Mouse (Mus musculus): ENCODE data around the gene Cdkn2c. TPM values are rescaled to one million over a fixed set of nuclear protein-coding genes. Genes with fewer than 3 reads are reported as not detected.

The Cdkn2c gene
- polyA plus RNA-seq, 1 experiment from 2014 or later, result 4.1 TPM

- WGBS, result 2% methylated on average over 5 of the region's 5 CpGs
- Histone ChIP-seq H3K9ac (ENCODE audit: low read length) (no peak overlapping the region), H3K36me3 (ENCODE audit: control insufficient read depth, insufficient read depth, low read length) (no peaks in the 10 kb centered on the region), H3K27me3 (ENCODE audit: control insufficient read depth, insufficient read depth, low read length) (peaks cover 79% of the 10 kb centered on the region), H3K4me1 (ENCODE audit: control insufficient read depth, insufficient read depth, low read length) (peaks cover 6% of the 10 kb centered on the region; the same call in 1 of the 2 replicates), H3K9me3 (ENCODE audit: control insufficient read depth, low read length) (no peaks in the 10 kb centered on the region), H3K4me2 (ENCODE audit: low read depth) (no peak overlapping the region), H3K27ac (ENCODE audit: low read depth, low read length) (no peak overlapping the region), H3K4me3 (ENCODE audit: low read depth, low read length) (no peak overlapping the region)
- no peak for DNase-seq (ENCODE audit: low spot score)
- ATAC-seq (ENCODE audit: insufficient read depth, low FRiP score, low TSS enrichment), result no peak
Measured at GRCm38 (mm10) chr4:109661183-109661582, 5.8 kb downstream of the Cdkn2c start.

- Histone ChIP-seq H3K27ac (ENCODE audit: low read depth, low read length) (no peak overlapping the region), H3K4me1 (ENCODE audit: control insufficient read depth, insufficient read depth, low read length) (peaks cover 6% of the 10 kb centered on the region; the same call in 1 of the 2 replicates), H3K9ac (ENCODE audit: low read length) (no peak overlapping the region), H3K27me3 (ENCODE audit: control insufficient read depth, insufficient read depth, low read length) (peaks cover 78% of the 10 kb centered on the region), H3K4me2 (ENCODE audit: low read depth) (no peak overlapping the region), H3K4me3 (ENCODE audit: low read depth, low read length) (no peak overlapping the region), H3K36me3 (ENCODE audit: control insufficient read depth, insufficient read depth, low read length) (no peaks in the 10 kb centered on the region), H3K9me3 (ENCODE audit: control insufficient read depth, low read length) (no peaks in the 10 kb centered on the region)
- no peak for DNase-seq (ENCODE audit: low spot score)
- WGBS, result 3% methylated on average over 3 of the region's 3 CpGs
- ATAC-seq (ENCODE audit: insufficient read depth, low FRiP score, low TSS enrichment), result no peak
Measured at GRCm38 (mm10) chr4:109660568-109660967, 6.4 kb downstream of the Cdkn2c start.

GRCm38 (mm10) chr4:109659571-109659970 lies 7.4 kb downstream of the Cdkn2c start:
- no peaks in the 10 kb centered on the region for H3K36me3 ChIP-seq (ENCODE audit: control insufficient read depth, insufficient read depth, low read length)
- H3K4me3 ChIP-seq (ENCODE audit: low read depth, low read length), result no peak overlapping the region
- H3K9ac ChIP-seq (ENCODE audit: low read length), result no peak overlapping the region
- H3K4me2 ChIP-seq (ENCODE audit: low read depth), result no peak overlapping the region
- 8% methylated on average over 2 of the region's 2 CpGs for WGBS
- no peak for DNase-seq (ENCODE audit: low spot score)
- H3K27me3 ChIP-seq (ENCODE audit: control insufficient read depth, insufficient read depth, low read length), result peaks cover 78% of the 10 kb centered on the region
- no peak for ATAC-seq (ENCODE audit: insufficient read depth, low FRiP score, low TSS enrichment)
- peaks cover 6% of the 10 kb centered on the region; the same call in 1 of the 2 replicates for H3K4me1 ChIP-seq (ENCODE audit: control insufficient read depth, insufficient read depth, low read length)
- no peaks in the 10 kb centered on the region for H3K9me3 ChIP-seq (ENCODE audit: control insufficient read depth, low read length)
- H3K27ac ChIP-seq (ENCODE audit: low read depth, low read length), result no peak overlapping the region

GRCm38 (mm10) chr4:109658826-109659225 lies 8.2 kb downstream of the Cdkn2c start:
- Histone ChIP-seq H3K4me2 (ENCODE audit: low read depth) (no peak overlapping the region), H3K4me1 (ENCODE audit: control insufficient read depth, insufficient read depth, low read length) (peaks cover 6% of the 10 kb centered on the region; the same call in 1 of the 2 replicates), H3K27me3 (ENCODE audit: control insufficient read depth, insufficient read depth, low read length) (peaks cover 73% of the 10 kb centered on the region), H3K4me3 (ENCODE audit: low read depth, low read length) (no peak overlapping the region), H3K27ac (ENCODE audit: low read depth, low read length) (no peak overlapping the region), H3K36me3 (ENCODE audit: control insufficient read depth, insufficient read depth, low read length) (no peaks in the 10 kb centered on the region), H3K9ac (ENCODE audit: low read length) (no peak overlapping the region), H3K9me3 (ENCODE audit: control insufficient read depth, low read length) (no peaks in the 10 kb centered on the region)
- WGBS, result 1% methylated on average over 8 of the region's 8 CpGs
- DNase-seq (ENCODE audit: low spot score) (no peak), ATAC-seq (ENCODE audit: insufficient read depth, low FRiP score, low TSS enrichment) (no peak)

- DNase-seq (ENCODE audit: low spot score), result peak; percentile 40
- Histone ChIP-seq H3K9ac (ENCODE audit: low read length) (no peak overlapping the region), H3K4me1 (ENCODE audit: control insufficient read depth, insufficient read depth, low read length) (peaks cover 6% of the 10 kb centered on the region; the same call in 1 of the 2 replicates), H3K4me3 (ENCODE audit: low read depth, low read length) (no peak overlapping the region), H3K4me2 (ENCODE audit: low read depth) (no peak overlapping the region), H3K36me3 (ENCODE audit: control insufficient read depth, insufficient read depth, low read length) (no peaks in the 10 kb centered on the region), H3K27me3 (ENCODE audit: control insufficient read depth, insufficient read depth, low read length) (peaks cover 70% of the 10 kb centered on the region), H3K27ac (ENCODE audit: low read depth, low read length) (no peak overlapping the region), H3K9me3 (ENCODE audit: control insufficient read depth, low read length) (no peaks in the 10 kb centered on the region)
- WGBS, result 2% methylated on average over 20 of the region's 20 CpGs
- ATAC-seq (ENCODE audit: insufficient read depth, low FRiP score, low TSS enrichment), result no peak
Measured at GRCm38 (mm10) chr4:109657851-109658500, 9.0 kb downstream of the Cdkn2c start.

- Histone ChIP-seq H3K27ac (ENCODE audit: low read depth, low read length) (no peak overlapping the region), H3K4me1 (ENCODE audit: control insufficient read depth, insufficient read depth, low read length) (peaks cover 6% of the 10 kb centered on the region; the same call in 1 of the 2 replicates), H3K9me3 (ENCODE audit: control insufficient read depth, low read length) (no peaks in the 10 kb centered on the region), H3K9ac (ENCODE audit: low read length) (no peak overlapping the region), H3K4me2 (ENCODE audit: low read depth) (peak overlapping the region; percentile 29), H3K27me3 (ENCODE audit: control insufficient read depth, insufficient read depth, low read length) (peaks cover 67% of the 10 kb centered on the region), H3K4me3 (ENCODE audit: low read depth, low read length) (0 out of 2 replicates have a peak overlapping the region, but pooled peaks have one; percentile 13), H3K36me3 (ENCODE audit: control insufficient read depth, insufficient read depth, low read length) (no peaks in the 10 kb centered on the region)
- under 1% methylated on average over 53 of the region's 53 CpGs for WGBS
- ATAC-seq (ENCODE audit: insufficient read depth, low FRiP score, low TSS enrichment) (peak; percentile 64), DNase-seq (ENCODE audit: low spot score) (peak; percentile 58)
Measured at GRCm38 (mm10) chr4:109657021-109657850, 9.8 kb downstream of the Cdkn2c start.

- 6% methylated on average over 4 of the region's 4 CpGs for WGBS
Measured at GRCm38 (mm10) chr4:109656301-109656700, 10.7 kb downstream of the Cdkn2c start.

GRCm38 (mm10) chr4:109655738-109656137 lies 11.3 kb downstream of the Cdkn2c start:
- ATAC-seq (ENCODE audit: insufficient read depth, low FRiP score, low TSS enrichment), result no peak
- Histone ChIP-seq H3K27me3 (ENCODE audit: control insufficient read depth, insufficient read depth, low read length) (peaks cover 59% of the 10 kb centered on the region), H3K4me1 (ENCODE audit: control insufficient read depth, insufficient read depth, low read length) (peaks cover 6% of the 10 kb centered on the region; the same call in 1 of the 2 replicates), H3K4me3 (ENCODE audit: low read depth, low read length) (no peak overlapping the region), H3K4me2 (ENCODE audit: low read depth) (no peak overlapping the region), H3K36me3 (ENCODE audit: control insufficient read depth, insufficient read depth, low read length) (no peaks in the 10 kb centered on the region), H3K27ac (ENCODE audit: low read depth, low read length) (no peak overlapping the region), H3K9me3 (ENCODE audit: control insufficient read depth, low read length) (no peaks in the 10 kb centered on the region), H3K9ac (ENCODE audit: low read length) (no peak overlapping the region)
- no peak for DNase-seq (ENCODE audit: low spot score)
- 30% methylated on average over 2 of the region's 2 CpGs for WGBS

More at GRCm38 (mm10) chr4:109656301-109656700, 10.7 kb downstream of the Cdkn2c start:
- no peak overlapping the region for H3K4me2 ChIP-seq (ENCODE audit: low read depth)
- DNase-seq (ENCODE audit: low spot score), result peak; percentile 15
- no peak overlapping the region for H3K27ac ChIP-seq (ENCODE audit: low read depth, low read length)
- H3K4me3 ChIP-seq (ENCODE audit: low read depth, low read length), result no peak overlapping the region
- no peaks in the 10 kb centered on the region for H3K36me3 ChIP-seq (ENCODE audit: control insufficient read depth, insufficient read depth, low read length)
- no peak overlapping the region for H3K9ac ChIP-seq (ENCODE audit: low read length)
- H3K9me3 ChIP-seq (ENCODE audit: control insufficient read depth, low read length), result no peaks in the 10 kb centered on the region
- H3K4me1 ChIP-seq (ENCODE audit: control insufficient read depth, insufficient read depth, low read length), result peaks cover 6% of the 10 kb centered on the region; the same call in 1 of the 2 replicates
- H3K27me3 ChIP-seq (ENCODE audit: control insufficient read depth, insufficient read depth, low read length), result peaks cover 64% of the 10 kb centered on the region
- no peak for ATAC-seq (ENCODE audit: insufficient read depth, low FRiP score, low TSS enrichment)

Measured in neural tube, embryonic 11.5 days (tissue).